Mouse (Mus musculus) forebrain, embryonic 16.5 days (tissue): Measurements from ENCODE around the gene B2m. TPM values are rescaled to one million over a fixed set of nuclear protein-coding genes. Genes with fewer than 3 reads are reported as not detected.

ENCODE experiments used
- ATAC-seq: fragments of 200-750 bp; cut with Nextera tagmentation; 2 replicates; pipeline ENCODE4 v1.8.0; 2017; ENCODE audit warnings: mild to moderate bottlenecking, moderate library complexity
- H3K27ac ChIP-seq: fragments of 300-500 bp; sonication (generic); 2 replicates; pipeline ENCODE4 v1.5.1; 2014; ENCODE audit warnings: low read length, control low read depth
- H3K27me3 ChIP-seq: fragments of 300-500 bp; sonication (generic); replicated peaks from 2 replicates; pipeline ENCODE4 v1.6.1; 2014; ENCODE audit warnings: low read length; ENCODE audit not compliant: control insufficient read depth, insufficient read depth
- H3K36me3 ChIP-seq: fragments of 300-500 bp; sonication (generic); 2 replicates; pipeline ENCODE4 v1.6.1; 2014; ENCODE audit not compliant: control insufficient read depth, insufficient read depth
- H3K4me1 ChIP-seq: fragments of 300-500 bp; sonication (generic); replicated peaks from 2 replicates; pipeline ENCODE4 v1.6.1; 2014; ENCODE audit warnings: low read length; ENCODE audit not compliant: control insufficient read depth, insufficient read depth
- H3K4me2 ChIP-seq: fragments of 300-500 bp; sonication (generic); 2 replicates; pipeline ENCODE4 v1.6.1; 2014; ENCODE audit warnings: mild to moderate bottlenecking, low read length, control low read depth
- H3K4me3 ChIP-seq: fragments of 300-500 bp; sonication (generic); replicated peaks from 2 replicates; pipeline ENCODE4 v1.5.1; 2014; ENCODE audit warnings: mild to moderate bottlenecking, low read length, control low read depth
- H3K9ac ChIP-seq: fragments of 300-500 bp; sonication (generic); replicated peaks from 2 replicates; pipeline ENCODE4 v1.6.1; 2014; ENCODE audit warnings: low read depth, low read length, control low read depth
- H3K9me3 ChIP-seq: fragments of 300-500 bp; sonication (generic); 2 replicates; pipeline ENCODE4 v1.6.1; 2016; ENCODE audit warnings: low read length; ENCODE audit not compliant: control insufficient read depth
- WGBS: fragments of 180-500 bp; shearing (Covaris S2); extraction: QIAGEN DNeasy Blood & Tissue Kit; methylation state at CpG from one replicate; pipeline ENCODE4 v1.1.7; 2014; 5-methylcytosine and 5-hydroxymethylcytosine counted together
- polyA plus RNA-seq: library from polyadenylated mRNA; unstranded; fragments of >200 nt; fragmentation: Nextera tagmentation; extraction: Ambion mirVana; gene quantifications from 2 replicates; pipeline ENCODE4 v1.2.1, GENCODE M21; 2015

The B2m gene
- polyA plus RNA-seq, 1 experiment from 2014 or later = 56.8 TPM

GRCm38 (mm10) chr2:122126765-122127347 is 20.6 kb upstream of the B2m start:
- Histone ChIP-seq H3K9ac (no peak overlapping the region), H3K4me3 (no peak overlapping the region), H3K27me3 (no peaks in the 10 kb centered on the region), H3K27ac (no peak overlapping the region), H3K9me3 (no peaks in the 10 kb centered on the region), H3K4me2 (no peak overlapping the region), H3K4me1 (no peaks in the 10 kb centered on the region), H3K36me3 (no peaks in the 10 kb centered on the region)
- ATAC-seq = no peak
- WGBS = 51% methylated on average over 5 of the region's 5 CpGs

- no peaks in the 10 kb centered on the region for H3K9me3 ChIP-seq
- H3K4me3 ChIP-seq = no peak overlapping the region
- H3K27me3 ChIP-seq = no peaks in the 10 kb centered on the region
- ATAC-seq = no peak
- no peaks in the 10 kb centered on the region for H3K4me1 ChIP-seq
- H3K27ac ChIP-seq = no peak overlapping the region
- WGBS = 93% methylated on average over 4 of the region's 4 CpGs
- no peaks in the 10 kb centered on the region for H3K36me3 ChIP-seq
- no peak overlapping the region for H3K9ac ChIP-seq
- H3K4me2 ChIP-seq = no peak overlapping the region
Observed at GRCm38 (mm10) chr2:122127635-122128034, 19.9 kb upstream of the B2m start.

- Histone ChIP-seq H3K36me3 (no peaks in the 10 kb centered on the region), H3K27ac (no peak overlapping the region), H3K9ac (no peak overlapping the region), H3K4me1 (no peaks in the 10 kb centered on the region), H3K4me3 (no peak overlapping the region), H3K27me3 (no peaks in the 10 kb centered on the region), H3K9me3 (no peaks in the 10 kb centered on the region), H3K4me2 (no peak overlapping the region)
- WGBS = 83% methylated on average over 2 of the region's 2 CpGs
- ATAC-seq = no peak
Observed at GRCm38 (mm10) chr2:122132078-122132477, 15.4 kb upstream of the B2m start.

- WGBS = 93% methylated on average over 2 of the region's 2 CpGs
- H3K4me2 ChIP-seq = no peak overlapping the region
- H3K9ac ChIP-seq = no peak overlapping the region
- H3K27ac ChIP-seq = no peak overlapping the region
- no peaks in the 10 kb centered on the region for H3K9me3 ChIP-seq
- no peaks in the 10 kb centered on the region for H3K27me3 ChIP-seq
- H3K4me1 ChIP-seq = no peaks in the 10 kb centered on the region
- H3K4me3 ChIP-seq = no peak overlapping the region
- no peaks in the 10 kb centered on the region for H3K36me3 ChIP-seq
- ATAC-seq = no peak
Observed at GRCm38 (mm10) chr2:122132618-122133017, 14.9 kb upstream of the B2m start.

- Histone ChIP-seq H3K4me3 (no peak overlapping the region), H3K27ac (no peak overlapping the region), H3K4me2 (no peak overlapping the region), H3K9ac (no peak overlapping the region), H3K36me3 (no peaks in the 10 kb centered on the region), H3K4me1 (no peaks in the 10 kb centered on the region), H3K9me3 (no peaks in the 10 kb centered on the region), H3K27me3 (no peaks in the 10 kb centered on the region)
- 70% methylated on average over 5 of the region's 5 CpGs for WGBS
- no peak for ATAC-seq
Observed at GRCm38 (mm10) chr2:122137839-122138465, 9.5 kb upstream of the B2m start.

- H3K9ac ChIP-seq = no peak overlapping the region
- WGBS = 78% methylated on average over 2 of the region's 2 CpGs
- no peak overlapping the region for H3K4me3 ChIP-seq
- no peaks in the 10 kb centered on the region for H3K4me1 ChIP-seq
- no peaks in the 10 kb centered on the region for H3K27me3 ChIP-seq
- H3K27ac ChIP-seq = no peak overlapping the region
- H3K4me2 ChIP-seq = no peak overlapping the region
- no peaks in the 10 kb centered on the region for H3K9me3 ChIP-seq
- H3K36me3 ChIP-seq = no peaks in the 10 kb centered on the region
- no peak for ATAC-seq
Observed at GRCm38 (mm10) chr2:122140815-122141214, 6.7 kb upstream of the B2m start.

GRCm38 (mm10) chr2:122141332-122141967 is 6.0 kb upstream of the B2m start:
- no peak overlapping the region for H3K4me3 ChIP-seq
- 79% methylated on average over 5 of the region's 5 CpGs for WGBS
- H3K9ac ChIP-seq = no peak overlapping the region
- H3K4me2 ChIP-seq = no peak overlapping the region
- H3K9me3 ChIP-seq = no peaks in the 10 kb centered on the region
- no peaks in the 10 kb centered on the region for H3K36me3 ChIP-seq
- no peak for ATAC-seq
- no peaks in the 10 kb centered on the region for H3K27me3 ChIP-seq
- H3K27ac ChIP-seq = no peak overlapping the region
- no peaks in the 10 kb centered on the region for H3K4me1 ChIP-seq

GRCm38 (mm10) chr2:122143111-122143510 is 4.4 kb upstream of the B2m start:
- Histone ChIP-seq H3K36me3 (no peaks in the 10 kb centered on the region), H3K27ac (no peak overlapping the region), H3K27me3 (no peaks in the 10 kb centered on the region), H3K4me2 (no peak overlapping the region), H3K9me3 (no peaks in the 10 kb centered on the region), H3K4me3 (no peak overlapping the region), H3K9ac (no peak overlapping the region), H3K4me1 (no peaks in the 10 kb centered on the region; the same call in 1 of the 2 replicates)
- 92% methylated on average over 3 of the region's 3 CpGs for WGBS
- ATAC-seq = no peak

- Histone ChIP-seq H3K27ac (no peak overlapping the region), H3K9ac (no peak overlapping the region), H3K9me3 (no peaks in the 10 kb centered on the region), H3K4me3 (no peak overlapping the region), H3K36me3 (no peaks in the 10 kb centered on the region), H3K4me2 (no peak overlapping the region), H3K27me3 (no peaks in the 10 kb centered on the region), H3K4me1 (peaks cover 2% of the 10 kb centered on the region; the same call in 1 of the 2 replicates)
- 69% methylated on average over 4 of the region's 4 CpGs for WGBS
- no peak for ATAC-seq
Observed at GRCm38 (mm10) chr2:122145756-122146155, 1.7 kb upstream of the B2m start.
